Mouse (Mus musculus) limb, embryonic 11.5 days (tissue): ENCODE measurements at regions not wholly inside any gene's neighbourhood (a gene's known extent, or its start where the extent isn't known, plus 50 kb on each side); places are given as distances from the start of the nearest gene placed in this dataset.

Experiments
- ATAC-seq: fragments of 200-750 bp; cut with Nextera tagmentation; 2 replicates; pipeline ENCODE4 v1.8.0; 2017; ENCODE audit warnings: low read depth; ENCODE audit not compliant: insufficient number of reproducible peaks, low FRiP score, low TSS enrichment
- DNase-seq: peaks from one replicate; pipeline ENCODE4 v3.0.0-alpha.2; 2015; ENCODE audit warnings: low spot score
- H3K27ac ChIP-seq: fragments of 300-500 bp; sonication (generic); replicated peaks from 2 replicates; pipeline ENCODE4 v1.5.1; 2014; ENCODE audit warnings: low read depth, mild to moderate bottlenecking, low read length
- H3K27me3 ChIP-seq: fragments of 300-500 bp; sonication (generic); 2 replicates; pipeline ENCODE4 v1.6.1; 2014; ENCODE audit warnings: mild to moderate bottlenecking, low read length, mixed read lengths; ENCODE audit not compliant: control insufficient read depth, insufficient read depth
- H3K36me3 ChIP-seq: fragments of 300-500 bp; sonication (generic); 2 replicates; pipeline ENCODE4 v1.6.1; 2014; ENCODE audit warnings: mild to moderate bottlenecking, low read length, moderate library complexity, mixed read lengths; ENCODE audit not compliant: control insufficient read depth, insufficient read depth
- H3K4me1 ChIP-seq: fragments of 300-500 bp; sonication (generic); 2 replicates; pipeline ENCODE4 v1.6.1; 2014; ENCODE audit warnings: low read length, mixed read lengths; ENCODE audit not compliant: control insufficient read depth, insufficient read depth
- H3K4me2 ChIP-seq: fragments of 300-500 bp; sonication (generic); 2 replicates; pipeline ENCODE4 v1.6.1; 2014; ENCODE audit warnings: low read depth, mild to moderate bottlenecking, moderate library complexity; ENCODE audit not compliant: severe bottlenecking
- H3K4me3 ChIP-seq: fragments of 300-500 bp; sonication (generic); 2 replicates; pipeline ENCODE4 v1.5.1; 2014; ENCODE audit warnings: low read depth, low read length
- H3K9ac ChIP-seq: fragments of 300-500 bp; sonication (generic); 2 replicates; pipeline ENCODE4 v1.6.1; 2014; ENCODE audit warnings: mild to moderate bottlenecking, low read length
- H3K9me3 ChIP-seq: fragments of 300-500 bp; sonication (generic); 2 replicates; pipeline ENCODE4 v1.6.1; 2016; ENCODE audit warnings: low read length; ENCODE audit not compliant: control insufficient read depth
- WGBS: fragments of 180-500 bp; shearing (Covaris S2); extraction: QIAGEN DNeasy Blood & Tissue Kit; methylation state at CpG from one replicate; pipeline ENCODE4 v1.1.7; 2014; 5-methylcytosine and 5-hydroxymethylcytosine counted together

DNA sequence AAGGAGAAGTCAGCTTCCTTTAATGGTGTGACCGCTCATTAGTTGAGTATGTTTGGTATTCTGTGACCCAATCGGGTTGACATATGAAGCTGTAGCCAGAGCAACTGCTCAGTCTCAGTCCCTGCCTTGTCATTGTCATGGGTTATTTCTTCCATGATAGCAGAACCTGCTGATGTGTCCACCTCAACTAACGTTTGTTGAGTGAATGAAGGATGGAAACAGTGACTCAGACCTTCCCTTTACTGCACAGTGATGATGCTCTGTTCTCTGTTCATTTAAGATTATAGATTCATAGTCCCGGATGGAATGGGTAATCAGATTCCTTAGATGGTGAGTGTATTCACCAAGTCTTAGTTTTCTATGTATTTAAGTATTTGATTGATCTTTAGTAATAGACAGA, 493.3 kb upstream of the Adamts16 start:
- H3K9me3 ChIP-seq: no peaks in the 10 kb centered on the region
- ATAC-seq: no peak
- no peak for DNase-seq
- no peaks in the 10 kb centered on the region for H3K36me3 ChIP-seq
- no peaks in the 10 kb centered on the region for H3K4me1 ChIP-seq
- H3K27ac ChIP-seq: no peak overlapping the region
- 83% methylated on average over 4 of the region's 4 CpGs for WGBS
- no peak overlapping the region for H3K4me2 ChIP-seq
- no peak overlapping the region for H3K4me3 ChIP-seq
- no peak overlapping the region for H3K9ac ChIP-seq
- H3K27me3 ChIP-seq: no peaks in the 10 kb centered on the region

GRCm38 (mm10) chr13:71333146-71333545, 491.5 kb upstream of the Adamts16 start:
- H3K4me2 ChIP-seq: no peak overlapping the region
- H3K4me3 ChIP-seq: no peak overlapping the region
- WGBS: 90% methylated on average over 3 of the region's 4 CpGs
- H3K27me3 ChIP-seq: no peaks in the 10 kb centered on the region
- ATAC-seq (no peak), DNase-seq (no peak)
- H3K9ac ChIP-seq: no peak overlapping the region
- H3K36me3 ChIP-seq: no peaks in the 10 kb centered on the region
- H3K4me1 ChIP-seq: no peaks in the 10 kb centered on the region
- H3K27ac ChIP-seq: no peak overlapping the region
- no peaks in the 10 kb centered on the region for H3K9me3 ChIP-seq

DNA sequence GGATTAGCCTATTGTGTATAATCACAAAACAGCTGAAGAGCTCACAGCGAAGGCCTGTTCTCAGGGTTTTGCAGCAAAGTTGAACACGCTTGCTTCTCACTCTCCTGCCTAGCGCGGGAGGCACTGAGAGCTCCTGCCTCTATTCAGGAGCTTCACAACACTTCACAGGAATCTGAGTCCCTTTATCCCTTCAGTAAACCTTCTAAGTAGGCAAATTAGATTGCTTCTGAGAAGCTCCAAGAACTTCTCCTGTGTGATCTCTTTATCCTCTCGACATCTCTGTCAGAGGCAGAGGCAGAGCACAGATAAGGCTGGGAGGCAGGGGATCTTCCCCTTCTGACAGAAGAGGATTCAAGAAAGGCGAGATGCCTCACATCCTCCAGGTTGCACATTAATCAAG, 488.7 kb upstream of the Adamts16 start:
- no peak overlapping the region for H3K4me2 ChIP-seq
- DNase-seq: no peak
- H3K9ac ChIP-seq: no peak overlapping the region
- H3K4me3 ChIP-seq: no peak overlapping the region
- H3K27me3 ChIP-seq: no peaks in the 10 kb centered on the region
- no peak for ATAC-seq
- H3K27ac ChIP-seq: no peak overlapping the region
- 49% methylated on average over 6 of the region's 6 CpGs for WGBS
- H3K9me3 ChIP-seq: no peaks in the 10 kb centered on the region
- H3K36me3 ChIP-seq: no peaks in the 10 kb centered on the region
- H3K4me1 ChIP-seq: no peaks in the 10 kb centered on the region

- Histone ChIP-seq H3K9me3 (no peaks in the 10 kb centered on the region), H3K4me2 (no peak overlapping the region), H3K36me3 (no peaks in the 10 kb centered on the region), H3K27ac (no peak overlapping the region), H3K9ac (no peak overlapping the region), H3K4me1 (no peaks in the 10 kb centered on the region), H3K4me3 (no peak overlapping the region), H3K27me3 (no peaks in the 10 kb centered on the region)
- 73% methylated on average over 4 of the region's 4 CpGs for WGBS
- ATAC-seq (no peak), DNase-seq (no peak)
Measured at GRCm38 (mm10) chr13:71327802-71328753, 486.5 kb upstream of the Adamts16 start.

GRCm38 (mm10) chr13:71320489-71320888, 478.9 kb upstream of the Adamts16 start:
- DNase-seq: no peak
- 78% methylated on average over 3 of the region's 3 CpGs for WGBS
- Histone ChIP-seq H3K27ac (no peak overlapping the region), H3K4me2 (no peak overlapping the region), H3K36me3 (no peaks in the 10 kb centered on the region), H3K9me3 (no peaks in the 10 kb centered on the region), H3K27me3 (no peaks in the 10 kb centered on the region), H3K9ac (no peak overlapping the region), H3K4me1 (no peaks in the 10 kb centered on the region), H3K4me3 (no peak overlapping the region)
- no peak for ATAC-seq

- no peak overlapping the region for H3K27ac ChIP-seq
- no peak overlapping the region for H3K9ac ChIP-seq
- DNase-seq: no peak
- H3K36me3 ChIP-seq: no peaks in the 10 kb centered on the region
- no peaks in the 10 kb centered on the region for H3K9me3 ChIP-seq
- 97% methylated on average over 4 of the region's 4 CpGs for WGBS
- H3K27me3 ChIP-seq: no peaks in the 10 kb centered on the region
- ATAC-seq: no peak
- no peaks in the 10 kb centered on the region for H3K4me1 ChIP-seq
- H3K4me3 ChIP-seq: no peak overlapping the region
- no peak overlapping the region for H3K4me2 ChIP-seq
Measured at GRCm38 (mm10) chr13:71303956-71304355, 462.3 kb upstream of the Adamts16 start.

GRCm38 (mm10) chr13:71275991-71276390, 434.4 kb upstream of the Adamts16 start:
- Histone ChIP-seq H3K9ac (no peak overlapping the region), H3K4me1 (no peaks in the 10 kb centered on the region), H3K9me3 (no peaks in the 10 kb centered on the region), H3K27ac (no peak overlapping the region), H3K27me3 (no peaks in the 10 kb centered on the region), H3K4me3 (no peak overlapping the region), H3K4me2 (no peak overlapping the region), H3K36me3 (no peaks in the 10 kb centered on the region)
- ATAC-seq (no peak), DNase-seq (no peak)
- whole genome bisulfite sequencing: 91% methylated on average over 2 of the region's 2 CpGs

- WGBS: 71% methylated on average over 3 of the region's 3 CpGs
Measured at GRCm38 (mm10) chr13:71274139-71274538, 432.5 kb upstream of the Adamts16 start.

More at GRCm38 (mm10) chr13:71274139-71274538, 432.5 kb upstream of the Adamts16 start:
- no peak overlapping the region for H3K4me2 ChIP-seq
- H3K36me3 ChIP-seq: no peaks in the 10 kb centered on the region
- no peaks in the 10 kb centered on the region for H3K27me3 ChIP-seq
- DNase-seq: no peak
- no peaks in the 10 kb centered on the region for H3K4me1 ChIP-seq
- no peak overlapping the region for H3K9ac ChIP-seq
- no peak for ATAC-seq
- H3K4me3 ChIP-seq: no peak overlapping the region
- H3K27ac ChIP-seq: no peak overlapping the region
- no peaks in the 10 kb centered on the region for H3K9me3 ChIP-seq
